Mouse (Mus musculus) limb, embryonic 10.5 days (tissue): ENCODE measurements around the gene Gm7358. TPM values are rescaled to one million over a fixed set of nuclear protein-coding genes. Genes with fewer than 3 reads are reported as not detected.
A peak's percentile ranks its signal among the peaks of the same experiment; 100 is the strongest.
"Not testable (repeated sequence)": the region's sequence is repeated elsewhere in the genome, so short reads cannot be mapped to it uniquely, and the experiment has no call there.

Experiments used
- DNase-seq: peaks from one replicate; pipeline ENCODE4 v3.0.0-alpha.2; 2017; ENCODE audit warnings: low spot score
- H3K27ac ChIP-seq: fragments of 300-500 bp; sonication (generic); 2 replicates; pipeline ENCODE4 v1.5.1; 2016; ENCODE audit warnings: mild to moderate bottlenecking
- H3K27me3 ChIP-seq: fragments of 300-500 bp; sonication (generic); 2 replicates; pipeline ENCODE4 v1.6.1; 2016; ENCODE audit warnings: low read depth, mild to moderate bottlenecking; ENCODE audit not compliant: poor library complexity, severe bottlenecking
- H3K36me3 ChIP-seq: fragments of 300-500 bp; sonication (generic); 2 replicates; pipeline ENCODE4 v1.6.1; 2016; ENCODE audit warnings: mild to moderate bottlenecking, moderate library complexity
- H3K4me1 ChIP-seq: fragments of 300-500 bp; sonication (generic); 2 replicates; pipeline ENCODE4 v1.6.1; 2016
- H3K4me3 ChIP-seq: fragments of 300-500 bp; sonication (generic); 2 replicates; pipeline ENCODE4 v1.5.1; 2016; ENCODE audit warnings: mild to moderate bottlenecking, moderate library complexity
- H3K9me3 ChIP-seq: fragments of 300-500 bp; sonication (generic); replicated peaks from 2 replicates; pipeline ENCODE4 v1.6.1; 2016; ENCODE audit warnings: mild to moderate bottlenecking
- WGBS: fragments of 180-500 bp; shearing (Covaris S2); methylation state at CpG from one replicate; pipeline ENCODE4 v1.1.7; 2016; 5-methylcytosine and 5-hydroxymethylcytosine counted together
- polyA plus RNA-seq: library from polyadenylated mRNA; unstranded; fragments of >200 nt; fragmentation: Nextera tagmentation; extraction: Ambion mirVana; gene quantifications from 2 replicates; pipeline ENCODE4 v1.2.1, GENCODE M21; 2016

Gene Gm7358
- polyA plus RNA-seq, result not detected in 2 replicates

GRCm38 (mm10) chr17:14059431-14059830 is at the start of gene Gm7358:
Gm7358 (minus strand) TSS chr17:14059531.
- WGBS, result 62% methylated on average over 1 of the region's 2 CpGs

GRCm38 (mm10) chr17:14103018-14103417 is 43.7 kb upstream of the Gm7358 start:
- H3K36me3 ChIP-seq, H3K4me1 ChIP-seq, H3K27ac ChIP-seq, H3K9me3 ChIP-seq, H3K4me3 ChIP-seq, DNase-seq, H3K27me3 ChIP-seq: not testable (repeated sequence)
- 31% methylated on average over 3 of the region's 3 CpGs for WGBS

More at GRCm38 (mm10) chr17:14059431-14059830, at the start of gene Gm7358:
- H3K9me3 ChIP-seq, H3K36me3 ChIP-seq, DNase-seq, H3K4me3 ChIP-seq, H3K27ac ChIP-seq, H3K4me1 ChIP-seq, H3K27me3 ChIP-seq: not testable (repeated sequence)

- not testable (repeated sequence) for H3K4me1 ChIP-seq, H3K4me3 ChIP-seq, H3K36me3 ChIP-seq, H3K27ac ChIP-seq, H3K9me3 ChIP-seq, DNase-seq, H3K27me3 ChIP-seq
- WGBS, result 23% methylated on average over 1 of the region's 1 CpGs
These were observed 42.2 kb upstream of the Gm7358 start for GRCm38 (mm10) chr17:14101446-14101980.

GRCm38 (mm10) chr17:14099886-14100285 is 40.6 kb upstream of the Gm7358 start:
- 13% methylated on average over 3 of the region's 3 CpGs for WGBS
- not testable (repeated sequence) for H3K9me3 ChIP-seq, DNase-seq, H3K27ac ChIP-seq, H3K4me1 ChIP-seq, H3K36me3 ChIP-seq, H3K27me3 ChIP-seq, H3K4me3 ChIP-seq

- H3K36me3 ChIP-seq, H3K4me1 ChIP-seq, H3K4me3 ChIP-seq, H3K27ac ChIP-seq, H3K27me3 ChIP-seq, H3K9me3 ChIP-seq: not testable (repeated sequence)
- peak; percentile 27 for DNase-seq
- 29% methylated on average over 3 of the region's 7 CpGs for WGBS
These were observed 34.8 kb upstream of the Gm7358 start for GRCm38 (mm10) chr17:14094165-14094564.

- WGBS, result 6% methylated on average over 1 of the region's 1 CpGs
- not testable (repeated sequence) for H3K27me3 ChIP-seq, H3K27ac ChIP-seq, H3K36me3 ChIP-seq, H3K4me3 ChIP-seq, H3K9me3 ChIP-seq, H3K4me1 ChIP-seq, DNase-seq
These were observed 27.3 kb upstream of the Gm7358 start for GRCm38 (mm10) chr17:14086629-14087028.

- WGBS, result 74% methylated on average over 1 of the region's 2 CpGs
These were observed 17.5 kb downstream of the Gm7358 start for GRCm38 (mm10) chr17:14041880-14042279.

GRCm38 (mm10) chr17:14037012-14037411 is 22.3 kb downstream of the Gm7358 start:
- not testable (repeated sequence) for H3K4me1 ChIP-seq, H3K4me3 ChIP-seq, DNase-seq, H3K36me3 ChIP-seq, H3K9me3 ChIP-seq, H3K27me3 ChIP-seq, H3K27ac ChIP-seq
- WGBS, result 70% methylated on average over 1 of the region's 2 CpGs

More at GRCm38 (mm10) chr17:14041880-14042279, 17.5 kb downstream of the Gm7358 start:
- H3K27me3 ChIP-seq, H3K4me3 ChIP-seq, H3K36me3 ChIP-seq, H3K4me1 ChIP-seq, DNase-seq, H3K27ac ChIP-seq, H3K9me3 ChIP-seq: not testable (repeated sequence)

- not testable (repeated sequence) for H3K4me1 ChIP-seq, DNase-seq, H3K4me3 ChIP-seq, H3K27me3 ChIP-seq, H3K9me3 ChIP-seq, H3K36me3 ChIP-seq, H3K27ac ChIP-seq
- 81% methylated on average over 3 of the region's 4 CpGs for WGBS
These were observed 23.2 kb downstream of the Gm7358 start for GRCm38 (mm10) chr17:14036113-14036512.

Other genes starting within 250 kb of the Gm7358 start
- not detected in 2 replicates for gene Gm7168, start 111.2 kb downstream of the Gm7358 start, polyA plus RNA-seq
- not detected in 2 replicates for gene Gm7356, start 55.8 kb downstream of the Gm7358 start, polyA plus RNA-seq
- gene Dact2, start 144.8 kb upstream of the Gm7358 start, polyA plus RNA-seq, result 0.50 and 1.0 TPM in 2 replicates
- gene Smoc2, start 220.0 kb upstream of the Gm7358 start, polyA plus RNA-seq, result 7.4 and 21.8 TPM in 2 replicates